Mouse (Mus musculus) ES-E14 (cell line): Measurements from ENCODE around the gene Pip4k2a. TPM values are rescaled to one million over a fixed set of nuclear protein-coding genes. Genes with fewer than 3 reads are reported as not detected.

ENCODE experiments used
- DNase-seq: peaks from one replicate; pipeline ENCODE4 v3.0.0-alpha.2; 2013; ENCODE audit warnings: low read depth, low spot score
- H3K27ac ChIP-seq: 2 replicates; pipeline ENCODE4 v1.5.1; 2012; ENCODE audit warnings: low read depth, mild to moderate bottlenecking, low read length, moderate library complexity, mixed read lengths; ENCODE audit not compliant: poor library complexity, insufficient read depth, severe bottlenecking
- H3K36me3 ChIP-seq: 2 replicates; pipeline ENCODE4 v1.6.1; 2012; ENCODE audit warnings: mild to moderate bottlenecking, low read length, moderate library complexity, mixed read lengths; ENCODE audit not compliant: control insufficient read depth, poor library complexity, insufficient read depth, severe bottlenecking
- H3K4me1 ChIP-seq, 2 experiments: fragments of 150-350 bp in 1 of 2; sonication (generic) in 1 of 2; 2 replicates each; pipeline ENCODE4 v1.6.1; 2012; ENCODE audit warnings: low read length in 2 of 2, mild to moderate bottlenecking in 1 of 2, mixed read lengths in 1 of 2; ENCODE audit not compliant: control insufficient read depth in 2 of 2, insufficient read depth in 2 of 2, poor library complexity in 1 of 2
- H3K4me3 ChIP-seq, 2 experiments: fragments of 150-350 bp in 1 of 2; sonication (generic) in 1 of 2; 2 replicates each; pipeline ENCODE4 v1.5.1; 2012; ENCODE audit warnings: low read length in 2 of 2, low read depth in 1 of 2, mild to moderate bottlenecking in 1 of 2, mixed read lengths in 1 of 2; ENCODE audit not compliant: insufficient read depth in 1 of 2, poor library complexity in 1 of 2, severe bottlenecking in 1 of 2
- H3K9ac ChIP-seq: 2 replicates; pipeline ENCODE4 v1.6.1; 2012; ENCODE audit warnings: low read depth, mild to moderate bottlenecking, low read length, mixed read lengths; ENCODE audit not compliant: poor library complexity, insufficient read depth, severe bottlenecking
- H3K9me3 ChIP-seq: fragments of 150-350 bp; sonication (generic); 2 replicates; pipeline ENCODE4 v1.6.1; 2012; ENCODE audit warnings: low read depth, mild to moderate bottlenecking, low read length; ENCODE audit not compliant: control insufficient read depth, insufficient read depth
- CHD2 ChIP-seq: IDR thresholded peaks from 2 replicates; pipeline ENCODE4 v1.6.1; 2014; ENCODE audit warnings: mild to moderate bottlenecking, low read depth, low read length, inconsistent platforms
- HCFC1 ChIP-seq: IDR thresholded peaks from 2 replicates; pipeline ENCODE4 v1.6.1; 2012; ENCODE audit warnings: low read length, inconsistent platforms, borderline replicate concordance; ENCODE audit not compliant: insufficient read depth
- MAFK ChIP-seq: IDR thresholded peaks from 2 replicates; pipeline ENCODE4 v1.6.1; 2014; ENCODE audit warnings: mild to moderate bottlenecking, low read depth, low read length, inconsistent platforms; ENCODE audit not compliant: insufficient read depth
- ZC3H11A ChIP-seq: IDR thresholded peaks from 2 replicates; pipeline ENCODE4 v1.6.1; 2012; ENCODE audit warnings: low read depth, mild to moderate bottlenecking, inconsistent platforms, low read length, borderline replicate concordance
- ZNF384 ChIP-seq: IDR thresholded peaks from 2 replicates; pipeline ENCODE4 v1.6.1; 2012; ENCODE audit warnings: low read depth, low read length, inconsistent platforms
- in situ Hi-C, 2 experiments: fragments of 600-800 bp; cut with MboI; formaldehyde crosslinking; loops; one replicate each; pipeline ENCODE4 v1.15.1; 2025; ENCODE audit warnings: low sequenced_read_pairs in 2 of 2, inconsistent platforms in 1 of 2; ENCODE audit not compliant: unreplicated experiment in 2 of 2
- total RNA-seq: library from RNA; depleted of rRNA; stranded (reverse); fragments of 300-350 nt; gene quantifications from 2 replicates; pipeline ENCODE4 v1.2.3, GENCODE M21; 2012

The Pip4k2a gene
- total RNA-seq, 1 experiment = 3.0 TPM

DNA sequence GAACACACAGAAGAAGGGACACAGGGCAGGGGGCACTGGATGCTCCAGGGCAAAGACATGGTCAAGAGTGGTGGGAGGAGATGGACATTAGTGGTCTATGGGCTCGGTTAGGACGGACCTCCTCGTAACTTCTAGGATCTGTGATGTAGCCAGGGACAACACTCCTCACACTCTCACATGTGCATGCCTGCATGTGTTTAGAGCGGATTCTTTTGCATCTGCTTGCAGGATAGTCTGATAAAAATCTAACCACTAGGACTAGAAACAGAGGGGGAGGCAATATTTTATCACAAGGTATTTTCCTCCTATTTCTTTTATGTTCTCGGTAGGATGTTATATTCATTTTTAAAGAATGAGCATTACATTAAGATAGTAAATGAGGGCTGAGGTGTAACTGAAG, 38.4 kb downstream of the Pip4k2a start:
- in situ Hi-C loops = no loop called here
- Histone ChIP-seq H3K9me3 (no peaks in the 10 kb centered on the region), H3K4me1 (peaks cover 0 to 5% of the 10 kb centered on the region in 2 experiments; a peak in 1 of 4 replicates), H3K36me3 (no peaks in the 10 kb centered on the region), H3K27ac (no peak overlapping the region; the same call in 1 of the 2 replicates), H3K4me3 (no peak overlapping the region), H3K9ac (no peak overlapping the region)
- TF ChIP-seq ZC3H11A (no peak), ZNF384 (no peak), CHD2 (no peak), HCFC1 (no peak), MAFK (no peak)
- DNase-seq = no peak

GRCm38 (mm10) chr2:18959008-18959407, 38.9 kb downstream of the Pip4k2a start:
- Histone ChIP-seq H3K36me3 (no peaks in the 10 kb centered on the region), H3K27ac (no peak overlapping the region), H3K9me3 (no peaks in the 10 kb centered on the region), H3K9ac (no peak overlapping the region), H3K4me1 (peaks cover 0 to 5% of the 10 kb centered on the region in 2 experiments; a peak in 1 of 4 replicates), H3K4me3 (no peak overlapping the region)
- TF ChIP-seq CHD2 (no peak), ZNF384 (no peak), HCFC1 (no peak), ZC3H11A (no peak), MAFK (no peak)
- DNase-seq = no peak
- in situ Hi-C loops = no loop called here

- in situ Hi-C loops = no loop called here
- Histone ChIP-seq H3K4me3 (no peak overlapping the region), H3K4me1 (peaks cover 0 to 5% of the 10 kb centered on the region in 2 experiments; a peak in 1 of 4 replicates), H3K36me3 (no peaks in the 10 kb centered on the region), H3K27ac (no peak overlapping the region), H3K9me3 (no peaks in the 10 kb centered on the region), H3K9ac (no peak overlapping the region)
- TF ChIP-seq CHD2 (no peak), MAFK (no peak), ZNF384 (no peak), ZC3H11A (no peak), HCFC1 (no peak)
- no peak for DNase-seq
Observed at GRCm38 (mm10) chr2:18958501-18958900, 39.4 kb downstream of the Pip4k2a start.

DNA sequence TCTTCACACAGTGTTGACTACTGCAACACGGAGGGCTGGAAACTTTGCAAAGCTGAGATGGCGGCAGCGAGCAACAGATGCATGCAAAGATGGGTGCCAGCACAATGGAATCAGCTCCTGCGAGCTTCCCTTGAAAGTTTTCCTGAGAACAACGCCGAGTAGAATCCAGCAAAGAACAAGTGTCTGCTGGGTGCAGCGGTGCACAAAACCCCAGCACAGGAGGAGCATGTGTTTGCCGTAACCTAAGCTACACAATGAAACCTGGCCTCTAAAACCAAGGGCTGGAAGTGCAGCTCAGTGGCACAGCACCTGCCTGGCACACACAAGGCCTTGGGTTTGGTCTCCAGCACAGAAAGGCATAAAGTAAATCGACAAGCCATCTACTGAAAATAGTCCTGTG, 39.9 kb downstream of the Pip4k2a start:
- Histone ChIP-seq H3K9ac (no peak overlapping the region), H3K4me3 (no peak overlapping the region), H3K9me3 (no peaks in the 10 kb centered on the region), H3K27ac (no peak overlapping the region), H3K4me1 (peaks cover 0 to 2% of the 10 kb centered on the region in 2 experiments; a peak in 1 of 4 replicates), H3K36me3 (no peaks in the 10 kb centered on the region)
- in situ Hi-C loops = no loop called here
- DNase-seq = no peak
- TF ChIP-seq MAFK = no peak
- TF ChIP-seq ZC3H11A = no peak
- TF ChIP-seq HCFC1 = no peak
- TF ChIP-seq ZNF384 = no peak
- TF ChIP-seq CHD2 = no peak

DNA sequence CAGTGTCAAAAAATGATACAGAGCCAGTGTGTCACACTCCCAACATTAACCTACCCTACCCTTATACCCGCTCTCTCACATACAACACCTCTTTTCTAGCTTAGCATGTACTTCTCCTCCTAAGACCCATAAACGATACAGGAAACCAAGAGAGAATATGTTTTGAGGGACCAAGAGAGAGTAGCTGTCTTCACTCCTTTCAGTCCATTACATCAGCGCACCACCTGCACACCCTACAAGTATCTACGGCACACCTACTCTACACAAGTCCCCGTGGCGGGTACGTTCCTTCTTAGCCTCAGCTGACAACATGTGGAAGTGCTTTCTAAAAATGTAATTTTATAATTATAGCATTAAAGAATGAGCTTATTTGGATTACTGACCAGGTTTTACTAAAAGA, 40.5 kb downstream of the Pip4k2a start:
- H3K9ac ChIP-seq = no peak overlapping the region
- H3K4me3 ChIP-seq = no peak overlapping the region
- H3K27ac ChIP-seq = no peak overlapping the region
- no peak for TF ChIP-seq ZC3H11A
- TF ChIP-seq MAFK = no peak
- no peak for TF ChIP-seq CHD2
- TF ChIP-seq ZNF384 = no peak
- no peak for TF ChIP-seq HCFC1
- H3K4me1 ChIP-seq = peaks cover 0 to 2% of the 10 kb centered on the region in 2 experiments; a peak in 1 of 4 replicates
- no peak for DNase-seq
- no peaks in the 10 kb centered on the region for H3K36me3 ChIP-seq
- no peaks in the 10 kb centered on the region for H3K9me3 ChIP-seq
- in situ Hi-C loops = no loop called here
